Mouse (Mus musculus): ENCODE measurements around the gene Zfp980. TPM values are rescaled to one million over a fixed set of nuclear protein-coding genes. Genes with fewer than 3 reads are reported as not detected.
"Not testable (repeated sequence)": the region's sequence is repeated elsewhere in the genome, so short reads cannot be mapped to it uniquely, and the experiment has no call there.

Gene Zfp980
- polyA plus RNA-seq, 2 experiments, result not detected

- H3K27me3 ChIP-seq (ENCODE audit: control insufficient read depth, insufficient read depth, low read length); ATAC-seq (ENCODE audit: low FRiP score, low read depth); H3K4me2 ChIP-seq (replicated peaks; ENCODE audit: low read depth, low read length, severe bottlenecking); H3K36me3 ChIP-seq (ENCODE audit: control insufficient read depth, insufficient read depth, low read length); H3K4me1 ChIP-seq (ENCODE audit: control insufficient read depth, insufficient read depth, low read length); H3K27ac ChIP-seq (replicated peaks; ENCODE audit: low read depth, low read length); H3K9me3 ChIP-seq (ENCODE audit: control insufficient read depth, low read length); H3K9ac ChIP-seq (ENCODE audit: low read depth, low read length, severe bottlenecking); DNase-seq (ENCODE audit: low spot score); H3K4me3 ChIP-seq (replicated peaks; ENCODE audit: low read length): not testable (repeated sequence)
- WGBS, result 50% methylated on average over 2 of the region's 2 CpGs
Observed at GRCm38 (mm10) chr4:145686061-145686460, 15.6 kb downstream of the Zfp980 start.

GRCm38 (mm10) chr4:145744935-145745644 lies 74.6 kb downstream of the Zfp980 start:
- not testable (repeated sequence) for H3K4me1 ChIP-seq (ENCODE audit: control insufficient read depth, insufficient read depth, low read length); H3K9ac ChIP-seq (ENCODE audit: low read depth, low read length, severe bottlenecking); H3K9me3 ChIP-seq (ENCODE audit: control insufficient read depth, low read length); H3K36me3 ChIP-seq (ENCODE audit: control insufficient read depth, insufficient read depth, low read length); H3K27me3 ChIP-seq (ENCODE audit: control insufficient read depth, insufficient read depth, low read length); H3K27ac ChIP-seq (replicated peaks; ENCODE audit: low read depth, low read length)
- WGBS, result 6% methylated on average over 24 of the region's 83 CpGs
- peak; percentile 2 for DNase-seq (ENCODE audit: low spot score)
- Histone ChIP-seq H3K4me2 (replicated peaks; ENCODE audit: low read depth, low read length, severe bottlenecking) (peak overlapping the region; percentile 36; the same call in 1 of the 2 replicates), H3K4me3 (replicated peaks; ENCODE audit: low read length) (peak overlapping the region; percentile 28)
- peak; percentile 85 for ATAC-seq (ENCODE audit: low FRiP score, low read depth)

- not testable (repeated sequence) for H3K9me3 ChIP-seq (ENCODE audit: control insufficient read depth, low read length); H3K27ac ChIP-seq (replicated peaks; ENCODE audit: low read depth, low read length); H3K9ac ChIP-seq (ENCODE audit: low read depth, low read length, severe bottlenecking); H3K36me3 ChIP-seq (ENCODE audit: control insufficient read depth, insufficient read depth, low read length); DNase-seq (ENCODE audit: low spot score); H3K4me2 ChIP-seq (replicated peaks; ENCODE audit: low read depth, low read length, severe bottlenecking); H3K27me3 ChIP-seq (ENCODE audit: control insufficient read depth, insufficient read depth, low read length); H3K4me1 ChIP-seq (ENCODE audit: control insufficient read depth, insufficient read depth, low read length); ATAC-seq (ENCODE audit: low FRiP score, low read depth)
- no CpG with 5 or more reads among the region's 30 CpGs for WGBS
- peak overlapping the region; percentile 28 for H3K4me3 ChIP-seq (replicated peaks; ENCODE audit: low read length)
Observed at GRCm38 (mm10) chr4:145745645-145745991, 75.1 kb downstream of the Zfp980 start.

Other genes with a start within 250 kb of the Zfp980 start
- not detected in 2 replicates for gene Zfp990, start 159.9 kb upstream of the Zfp980 start, polyA plus RNA-seq (2012; rRNA removed)
- not detected in 2 replicates for gene Zfp990, start 159.9 kb upstream of the Zfp980 start, polyA plus RNA-seq (2014; fragmentation: Nextera tagmentation; extraction: Ambion mirVana)
- 0.51 and 1.6 TPM in 2 replicates for gene Gm13212, start 85.5 kb upstream of the Zfp980 start, polyA plus RNA-seq (2012; rRNA removed)
- 2.1 and 3.1 TPM in 2 replicates for gene Gm13212, start 85.5 kb upstream of the Zfp980 start, polyA plus RNA-seq (2014; fragmentation: Nextera tagmentation; extraction: Ambion mirVana)
- not detected in 2 replicates for gene Zfp986, start 198.1 kb downstream of the Zfp980 start, polyA plus RNA-seq (2012; rRNA removed)
- gene Zfp986, start 198.1 kb downstream of the Zfp980 start, polyA plus RNA-seq (2014; fragmentation: Nextera tagmentation; extraction: Ambion mirVana), result not detected in 2 replicates

Data from limb, embryonic 14.5 days (tissue).